Mouse (Mus musculus) small intestine, adult 2 months (tissue): ENCODE measurements around the gene Nog.
A peak's percentile ranks its signal among the peaks of the same experiment; 100 is the strongest.

Source experiments
- CTCF ChIP-seq: fragments of 200-500 bp; IDR thresholded peaks from 2 replicates; pipeline ENCODE4 v1.5.1; 2012; ENCODE audit warnings: low read depth, mild to moderate bottlenecking, control low read depth, inconsistent platforms, low read length, moderate library complexity, mixed read lengths; ENCODE audit not compliant: insufficient replicate concordance, insufficient read length; ENCODE audit errors: extremely low read depth
- POLR2A ChIP-seq: fragments of 200-500 bp; IDR thresholded peaks from 2 replicates; pipeline ENCODE4 v1.6.1; 2012; ENCODE audit warnings: low read depth, mild to moderate bottlenecking, control low read depth, inconsistent platforms, low read length, moderate library complexity

DNA sequence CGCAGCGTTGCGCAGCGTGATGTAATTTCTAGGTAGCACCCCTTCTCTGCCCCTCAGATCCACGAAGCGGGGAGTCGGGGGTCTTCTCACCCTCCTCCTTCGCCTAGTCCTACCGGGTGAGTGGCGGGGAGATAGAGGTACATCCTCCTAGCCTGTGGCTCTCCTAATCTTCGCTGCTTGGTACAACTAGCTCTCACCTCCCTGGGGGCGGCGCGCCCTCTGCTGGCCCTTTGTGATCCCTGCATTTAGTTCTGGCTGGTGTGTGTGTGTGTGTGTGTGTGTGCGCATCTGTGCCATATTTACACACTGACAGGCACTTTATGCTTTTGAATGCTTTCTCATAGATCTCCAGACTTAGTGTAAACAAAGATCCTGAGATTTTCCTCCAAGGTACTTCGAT is 1.3 kb upstream of the Nog start:
- TF ChIP-seq CTCF (peak; percentile 92), POLR2A (no peak)
